Mouse (Mus musculus) intestine, postnatal 0 days (tissue): ENCODE measurements around the gene Sobp. TPM values are rescaled to one million over a fixed set of nuclear protein-coding genes. Genes with fewer than 3 reads are reported as not detected.

ENCODE experiments used
- ATAC-seq: fragments of 200-750 bp; cut with Nextera tagmentation; 2 replicates; pipeline ENCODE4 v1.8.0; 2017; ENCODE audit warnings: mild to moderate bottlenecking, moderate TSS enrichment, moderate library complexity
- H3K27ac ChIP-seq: fragments of 300-500 bp; sonication (generic); 2 replicates; pipeline ENCODE4 v1.5.1; 2014; ENCODE audit warnings: mild to moderate bottlenecking, low read depth, low read length, moderate library complexity
- H3K27me3 ChIP-seq: fragments of 300-500 bp; sonication (generic); replicated peaks from 2 replicates; pipeline ENCODE4 v1.6.1; 2014; ENCODE audit warnings: low read length, mixed read lengths; ENCODE audit not compliant: control insufficient read depth, insufficient read depth
- H3K36me3 ChIP-seq: fragments of 300-500 bp; sonication (generic); 2 replicates; pipeline ENCODE4 v1.6.1; 2014; ENCODE audit warnings: mild to moderate bottlenecking, moderate library complexity; ENCODE audit not compliant: control insufficient read depth, insufficient read depth
- H3K4me1 ChIP-seq: fragments of 300-500 bp; sonication (generic); replicated peaks from 2 replicates; pipeline ENCODE4 v1.6.1; 2014; ENCODE audit warnings: antibody characterized with exemption, low read length, mixed read lengths; ENCODE audit not compliant: control insufficient read depth, insufficient read depth
- H3K4me2 ChIP-seq: fragments of 300-500 bp; sonication (generic); replicated peaks from 2 replicates; pipeline ENCODE4 v1.6.1; 2014; ENCODE audit warnings: low read depth, mild to moderate bottlenecking, moderate library complexity
- H3K4me3 ChIP-seq: fragments of 300-500 bp; sonication (generic); 2 replicates; pipeline ENCODE4 v1.5.1; 2014; ENCODE audit warnings: low read depth, low read length
- H3K9ac ChIP-seq: fragments of 300-500 bp; sonication (generic); 2 replicates; pipeline ENCODE4 v1.6.1; 2014; ENCODE audit warnings: mild to moderate bottlenecking, low read depth, low read length
- H3K9me3 ChIP-seq: fragments of 300-500 bp; sonication (generic); 2 replicates; pipeline ENCODE4 v1.6.1; 2016; ENCODE audit warnings: mixed run types; ENCODE audit not compliant: control insufficient read depth
- CTCF ChIP-seq: sonication (generic); IDR thresholded peaks from 2 replicates; pipeline ENCODE4 v1.5.1; 2016; ENCODE audit warnings: low read depth, mild to moderate bottlenecking, control low read depth, antibody characterized with exemption, moderate library complexity
- WGBS: fragments of 180-500 bp; shearing (Covaris S2); extraction: QIAGEN DNeasy Blood & Tissue Kit; methylation state at CpG from one replicate; pipeline ENCODE4 v1.1.7; 2014; 5-methylcytosine and 5-hydroxymethylcytosine counted together
- polyA plus RNA-seq: library from polyadenylated mRNA; unstranded; fragments of >200 nt; fragmentation: Nextera tagmentation; extraction: Ambion mirVana; gene quantifications from 2 replicates; pipeline ENCODE4 v1.2.1, GENCODE M21; 2015

Sobp gene
- polyA plus RNA-seq, 1 experiment from 2014 or later, result 0.99 TPM

DNA sequence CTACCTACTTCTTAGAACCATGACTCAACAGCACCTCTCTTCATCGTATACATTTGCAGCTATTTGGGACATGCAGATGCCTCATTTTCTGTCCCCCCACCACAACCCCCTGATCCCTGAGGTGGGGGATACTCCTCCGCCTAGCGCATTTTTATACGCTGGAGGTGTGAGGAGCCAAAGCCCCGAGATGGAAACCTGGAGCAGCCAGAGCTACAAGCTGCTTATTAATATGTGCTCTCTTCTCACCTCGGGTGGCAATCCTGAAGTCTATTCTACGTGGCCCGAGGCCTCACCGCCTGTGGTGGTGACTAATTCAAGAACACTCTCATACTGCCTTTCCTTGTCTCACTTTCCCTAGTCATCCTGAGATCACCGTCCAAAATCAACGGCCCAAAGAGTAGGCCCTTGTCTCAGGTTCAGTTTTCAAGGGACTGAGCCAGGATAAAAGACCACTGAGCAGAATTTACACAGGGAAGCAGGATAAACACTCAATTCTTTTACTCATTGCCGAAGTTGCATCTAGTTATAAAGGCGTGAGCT, 43.1 kb upstream of the Sobp start:
- H3K4me1 ChIP-seq, result no peaks in the 10 kb centered on the region
- no peak for ATAC-seq

DNA sequence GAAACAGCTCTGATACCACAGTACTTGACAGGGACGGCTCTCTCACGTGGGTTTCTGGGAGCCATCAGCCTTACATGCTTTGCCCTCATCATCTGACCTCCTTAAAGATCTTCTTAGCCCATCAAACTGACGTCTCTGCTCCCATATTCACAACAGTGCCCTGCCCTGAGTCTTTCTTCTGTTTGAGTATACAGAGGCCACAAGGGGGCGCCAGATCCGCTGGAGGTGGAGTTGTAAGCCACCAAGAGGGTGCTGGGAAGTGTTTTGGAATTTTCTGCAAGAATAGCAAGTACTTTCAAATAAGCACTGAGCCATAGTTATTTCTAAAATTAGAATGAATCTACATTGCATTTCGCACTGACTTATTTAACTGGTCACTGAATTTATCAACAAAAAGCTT, 37.5 kb upstream of the Sobp start:
- WGBS, result 45% methylated on average over 6 of the region's 6 CpGs
- H3K27me3 ChIP-seq, result no peaks in the 10 kb centered on the region
- H3K4me2 ChIP-seq, result no peak overlapping the region
- H3K4me1 ChIP-seq, result no peaks in the 10 kb centered on the region
- TF ChIP-seq CTCF, result peak; percentile 69
- no peak overlapping the region for H3K9ac ChIP-seq
- ATAC-seq, result no peak
- H3K27ac ChIP-seq, result no peak overlapping the region
- H3K4me3 ChIP-seq, result no peak overlapping the region
- H3K9me3 ChIP-seq, result no peaks in the 10 kb centered on the region
- no peaks in the 10 kb centered on the region for H3K36me3 ChIP-seq

More for the DNA sequence above, 43.1 kb upstream of the Sobp start:
- no peaks in the 10 kb centered on the region for H3K36me3 ChIP-seq
- no peak overlapping the region for H3K4me3 ChIP-seq
- TF ChIP-seq CTCF, result no peak
- WGBS, result 95% methylated on average over 13 of the region's 13 CpGs
- no peak overlapping the region for H3K4me2 ChIP-seq
- H3K27ac ChIP-seq, result no peak overlapping the region
- H3K9me3 ChIP-seq, result no peaks in the 10 kb centered on the region
- no peaks in the 10 kb centered on the region for H3K27me3 ChIP-seq
- no peak overlapping the region for H3K9ac ChIP-seq

- Histone ChIP-seq H3K4me2 (no peak overlapping the region), H3K9me3 (no peaks in the 10 kb centered on the region), H3K36me3 (no peaks in the 10 kb centered on the region), H3K27ac (no peak overlapping the region), H3K4me1 (no peaks in the 10 kb centered on the region), H3K9ac (no peak overlapping the region), H3K27me3 (no peaks in the 10 kb centered on the region), H3K4me3 (no peak overlapping the region)
- WGBS, result 76% methylated on average over 3 of the region's 3 CpGs
- TF ChIP-seq CTCF, result no peak
- no peak for ATAC-seq
These were observed 29.5 kb upstream of the Sobp start for GRCm38 (mm10) chr10:43203865-43204264.

DNA sequence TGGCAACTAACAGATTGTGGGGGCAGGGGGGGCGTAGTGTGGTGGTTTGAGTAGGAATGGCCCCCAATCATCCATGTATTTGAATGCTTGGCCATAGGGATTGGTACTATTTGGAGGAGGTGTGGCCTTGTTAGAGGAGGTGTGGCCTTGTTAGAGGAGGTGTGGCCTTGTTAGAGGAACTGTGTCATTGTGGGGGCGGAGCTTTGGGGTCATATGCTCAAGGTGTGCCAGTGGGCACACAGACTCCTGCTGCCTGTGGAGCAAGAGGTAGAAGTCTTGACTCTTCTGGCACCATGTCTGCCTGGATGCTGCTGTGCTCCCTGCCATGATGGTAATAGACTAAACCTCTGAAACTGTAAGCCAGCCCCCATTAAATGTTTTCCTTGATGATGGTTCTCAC, 25.9 kb upstream of the Sobp start:
- Histone ChIP-seq H3K4me1 (no peaks in the 10 kb centered on the region), H3K9me3 (no peaks in the 10 kb centered on the region), H3K27ac (no peak overlapping the region), H3K27me3 (no peaks in the 10 kb centered on the region), H3K4me2 (no peak overlapping the region), H3K36me3 (no peaks in the 10 kb centered on the region), H3K4me3 (no peak overlapping the region), H3K9ac (no peak overlapping the region)
- ATAC-seq, result no peak
- WGBS, result 89% methylated on average over 2 of the region's 2 CpGs
- TF ChIP-seq CTCF, result no peak

DNA sequence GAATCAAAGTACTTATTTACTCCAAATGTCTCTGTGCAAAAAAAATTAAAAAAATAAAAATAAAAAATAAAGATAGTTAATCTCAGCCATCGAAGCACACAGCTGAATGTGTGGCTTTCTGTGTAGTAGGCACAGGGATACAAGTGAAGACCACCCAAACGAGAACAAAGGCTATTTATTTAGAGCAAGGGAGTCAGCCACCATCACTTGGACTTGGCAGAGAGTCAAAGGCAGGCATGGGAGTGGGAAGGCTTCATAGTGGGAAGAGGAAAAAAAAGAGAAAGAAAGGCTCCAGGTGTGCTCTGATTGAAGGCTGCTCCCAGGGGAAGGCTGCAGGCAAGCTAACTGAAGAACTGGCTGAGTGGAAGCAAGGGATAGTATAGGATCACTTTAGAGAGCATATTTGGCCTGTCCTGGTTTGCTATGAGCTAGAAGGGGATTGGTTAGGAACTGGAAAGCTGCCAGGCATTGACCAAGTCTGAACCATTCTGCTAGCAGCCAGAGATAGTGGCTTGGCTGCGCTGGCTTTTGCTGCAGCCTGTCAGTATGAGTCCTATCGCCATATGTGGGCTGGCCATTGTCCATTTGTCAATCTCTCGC, 6.1 kb upstream of the Sobp start:
- no peak for TF ChIP-seq CTCF
- H3K4me1 ChIP-seq, result no peaks in the 10 kb centered on the region
- peaks cover 31% of the 10 kb centered on the region for H3K27me3 ChIP-seq
- 69% methylated on average over 5 of the region's 5 CpGs for WGBS
- no peak overlapping the region for H3K4me3 ChIP-seq
- no peak for ATAC-seq
- H3K9me3 ChIP-seq, result no peaks in the 10 kb centered on the region
- H3K4me2 ChIP-seq, result no peak overlapping the region
- no peak overlapping the region for H3K9ac ChIP-seq
- no peak overlapping the region for H3K27ac ChIP-seq
- H3K36me3 ChIP-seq, result no peaks in the 10 kb centered on the region

GRCm38 (mm10) chr10:43175156-43175601, 849 bp upstream of the Sobp start:
- Histone ChIP-seq H3K4me2 (peak overlapping the region; percentile 96), H3K9ac (no peak overlapping the region), H3K9me3 (no peaks in the 10 kb centered on the region), H3K36me3 (no peaks in the 10 kb centered on the region), H3K27ac (no peak overlapping the region), H3K4me3 (peak overlapping the region; percentile 78), H3K4me1 (no peaks in the 10 kb centered on the region), H3K27me3 (peaks cover 76% of the 10 kb centered on the region)
- 2% methylated on average over 18 of the region's 18 CpGs for WGBS
- TF ChIP-seq CTCF, result no peak
- ATAC-seq, result no peak
